Mouse (Mus musculus) liver, postnatal 0 days (tissue): Measurements from ENCODE around the gene Zfp991.
"Not testable (repeated sequence)": the region's sequence is repeated elsewhere in the genome, so short reads cannot be mapped to it uniquely, and the experiment has no call there.

Experiments
- CTCF ChIP-seq: sonication (generic); IDR thresholded peaks from 2 replicates; pipeline ENCODE4 v1.5.1; 2016; ENCODE audit warnings: antibody characterized with exemption, low read depth
- EP300 ChIP-seq: IDR thresholded peaks from 2 replicates; pipeline ENCODE4 v1.6.1; 2016; ENCODE audit warnings: antibody characterized with exemption, low read depth, mild to moderate bottlenecking

- TF ChIP-seq CTCF, EP300: not testable (repeated sequence)
Measured at GRCm38 (mm10) chr4:147220226-147220625, 88.4 kb downstream of the Zfp991 start.
